Mouse (Mus musculus) ovary, adult 2 months (tissue): ENCODE data around the gene Tyw3. TPM values are rescaled to one million over a fixed set of nuclear protein-coding genes. Genes with fewer than 3 reads are reported as not detected.

Experiments used
- polyA plus RNA-seq: library from polyadenylated mRNA; depleted of rRNA; stranded (reverse); fragments of >200 nt; gene quantifications from 2 replicates; pipeline ENCODE4 v1.2.3, GENCODE M21; 2012; rRNA removed

Gene Tyw3
- polyA plus RNA-seq = 7.3 and 16.1 TPM in 2 replicates

DNA sequence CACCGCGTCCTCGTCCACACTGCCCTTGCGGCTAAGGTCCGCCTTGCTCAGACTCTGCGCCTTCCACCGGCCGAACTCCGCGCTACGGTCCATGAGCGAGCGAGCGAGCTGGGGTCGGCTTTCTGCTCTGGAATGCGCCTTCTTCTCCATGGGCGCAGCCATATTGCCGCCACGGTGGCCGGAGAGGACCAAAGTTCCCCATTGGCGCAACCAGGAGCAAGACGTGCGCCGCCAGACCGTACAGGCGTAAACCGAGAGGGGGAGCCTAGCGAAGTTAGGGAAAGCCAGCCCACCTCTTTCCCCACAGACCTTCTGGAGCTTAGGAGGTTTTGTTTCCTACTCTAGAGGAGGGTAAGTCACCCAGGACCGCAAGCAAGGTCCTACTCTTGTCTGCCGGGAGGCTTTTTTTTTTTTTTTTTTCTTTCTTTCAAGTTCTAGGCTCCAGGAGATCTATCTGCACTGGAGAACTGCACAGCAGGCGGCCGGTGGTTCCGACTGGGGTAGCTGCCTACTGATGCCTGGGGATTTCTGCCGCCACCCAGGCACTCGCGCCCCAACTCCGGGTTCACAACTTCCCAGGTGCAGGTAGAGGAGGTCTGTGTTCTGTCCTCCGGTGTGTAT is at the start of gene Tyw3:
Gene Tyw3 (minus strand): TSS at position 171 of the 621 bp plus-strand sequence.

DNA sequence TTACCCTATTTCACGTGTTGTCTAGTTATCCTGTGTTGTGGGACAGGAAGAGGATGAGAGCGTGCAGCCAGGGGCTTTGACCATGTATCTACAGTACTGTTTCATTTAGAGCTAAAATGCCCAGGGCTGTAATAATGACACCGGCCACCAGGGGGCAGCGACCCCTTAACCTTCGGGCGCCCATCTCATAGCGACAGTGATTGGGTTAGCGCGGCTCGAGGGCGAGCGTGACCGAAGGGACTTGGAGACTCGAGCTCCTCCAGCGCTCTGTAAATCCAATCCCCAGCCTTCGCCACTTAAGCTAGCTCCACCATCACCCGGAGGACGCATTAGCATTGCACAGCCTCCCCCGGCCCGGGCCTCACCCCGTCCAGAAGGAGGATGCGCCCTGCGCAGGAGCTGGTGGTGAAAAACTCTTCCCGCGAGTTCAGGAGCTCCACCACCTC is 393 bp downstream of the Tyw3 start, which contains the start of gene Cryz:
Gene Cryz (plus strand): TSS at position 224 of the 446 bp plus-strand sequence.

Other genes starting within 250 kb of the Tyw3 start
- gene Cryz, start 393 bp downstream of the Tyw3 start, polyA plus RNA-seq = 6.2 and 8.3 TPM in 2 replicates
- gene Erich3, start 66.8 kb upstream of the Tyw3 start, polyA plus RNA-seq = 1.0 and 1.2 TPM in 2 replicates